Mouse (Mus musculus): ENCODE measurements at regions not wholly inside any gene's neighbourhood (a gene's known extent, or its start where the extent isn't known, plus 50 kb on each side); places are given as distances from the start of the nearest gene placed in this dataset.

GRCm38 (mm10) chr2:79036296-79036695, 168.4 kb downstream of the Ube2e3 start:
- TF ChIP-seq CTCF (IDR thresholded peaks at IDR 0.05; ENCODE audit: insufficient read depth, low read depth, low read length) (no peak), POLR2A (IDR thresholded peaks at IDR 0.05; ENCODE audit: insufficient read depth, low read depth, low read length) (no peak)
